8 mouse cellular contexts compared by ENCODE assay signal in the genomic region with DNA sequence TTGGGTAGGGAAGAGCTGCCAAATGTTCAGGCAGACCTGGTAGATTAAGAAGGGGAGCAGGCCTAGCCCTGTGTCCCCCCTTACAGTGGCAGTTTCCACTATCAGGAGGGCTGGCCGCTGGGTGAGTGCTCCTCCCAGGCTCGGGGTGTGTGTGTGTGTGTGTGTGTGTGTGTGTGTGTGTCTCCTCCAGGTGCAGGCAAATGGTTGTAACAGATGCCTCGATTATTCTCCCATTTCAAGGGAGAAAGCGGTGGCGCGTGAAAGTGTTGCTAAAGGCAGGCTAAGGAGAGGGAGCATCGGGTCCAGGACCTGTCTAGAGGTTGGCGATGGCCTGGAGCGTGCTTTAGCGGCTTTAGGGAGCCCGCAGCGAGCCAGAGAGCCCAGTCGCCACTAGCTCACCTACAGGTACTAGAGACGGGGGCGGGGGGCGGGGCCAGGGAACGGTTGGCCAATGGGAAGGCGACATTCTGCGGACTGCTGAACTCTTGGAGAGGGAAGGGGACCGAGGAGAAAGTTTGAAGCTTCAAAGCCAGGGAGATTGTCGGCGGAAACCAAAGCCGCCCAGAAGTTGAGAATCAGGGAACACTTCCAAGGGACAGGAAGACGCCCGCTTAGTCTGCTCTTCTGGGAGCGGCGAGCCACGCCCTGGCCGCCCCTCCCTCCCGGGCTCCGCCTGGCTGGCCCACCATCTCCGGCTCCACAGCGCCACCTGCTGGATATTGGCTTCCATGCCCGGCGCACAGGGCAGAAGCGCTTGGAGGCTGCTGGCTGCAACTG. TPM values are rescaled to one million over a fixed set of nuclear protein-coding genes. Genes with fewer than 3 reads are reported as not detected.
DNase-seq lines count a peak whose midpoint lies in the region; ATAC-seq and TF ChIP-seq lines count a peak whose summit lies in the region.

No protein-coding gene starts in this region.

- peak; percentile 80 for DNase-seq in MEL (ENCODE audit: low read depth, low spot score)
- peak; percentile 86 for DNase-seq in cerebellum, adult 8-10 months
- DNase-seq in hindbrain, embryonic 10.5 days (ENCODE audit: low spot score), result peak; percentile 84
- DNase-seq in layer of hippocampus, adult 9-10 months (ENCODE audit: low spot score), result peak; percentile 55
- DNase-seq in thymus, adult 18-20 months, result peak; percentile 50 to 60

- no peaks in the 10 kb centered on the region for H3K79me2 ChIP-seq in MEL (ENCODE audit: control insufficient read depth, insufficient read depth, low read length, poor library complexity)

- H3K4me3 ChIP-seq in MEL (ENCODE audit: control insufficient read depth in 1 of 2, insufficient read depth in 1 of 2, low read depth in 2 of 2, low read length in 2 of 2), result peak overlapping the region; percentile 67 to 89; a peak in 3 of 4 replicates
- peak overlapping the region; percentile 50 for H3K4me3 ChIP-seq in hindbrain, embryonic 10.5 days
- H3K4me3 ChIP-seq in lung, embryonic 15.5 days, result peak overlapping the region; percentile 52
- H3K4me3 ChIP-seq in olfactory bulb, adult 2 months (ENCODE audit: insufficient read depth, low read depth, low read length), result peak overlapping the region; percentile 59

- no peak for TF ChIP-seq POLR2A in MEL (IDR thresholded peaks at IDR 0.05; ENCODE audit: control insufficient read depth in 1 of 2, insufficient read depth in 1 of 2, low read depth in 1 of 2, low read length in 2 of 2, poor library complexity in 1 of 2)
- TF ChIP-seq POLR2A in olfactory bulb, adult 2 months (IDR thresholded peaks at IDR 0.05; ENCODE audit: insufficient read depth, low read depth, low read length), result no peak

- peak; percentile 40 to 91 (median 74); a peak in 5 of 6 replicates for TF ChIP-seq CTCF in MEL (IDR thresholded peaks at IDR 0.05 in 2 of 3, conservative IDR thresholded peaks at IDR 0.05 in 1 of 3; ENCODE audit: control insufficient read depth in 1 of 3, insufficient read depth in 1 of 3, low read depth in 2 of 3, low read length in 3 of 3, poor library complexity in 1 of 3, severe bottlenecking in 1 of 3)
- TF ChIP-seq CTCF in olfactory bulb, adult 2 months (IDR thresholded peaks at IDR 0.05; ENCODE audit: insufficient read depth, low read depth, low read length), result peak; percentile 63

- WGBS in hindbrain, embryonic 10.5 days, result 16% methylated on average over 36 of the region's 36 CpGs
- WGBS in lung, embryonic 15.5 days, result 10% methylated on average over 36 of the region's 36 CpGs
- WGBS in olfactory bulb, adult 2 months, result 14% methylated on average over 36 of the region's 36 CpGs

- H3K4me1 ChIP-seq in MEL (ENCODE audit: control insufficient read depth in 1 of 2, insufficient read depth in 2 of 2, low read length in 2 of 2), result no peaks in the 10 kb centered on the region
- no peaks in the 10 kb centered on the region; the same call in 1 of the 2 replicates for H3K4me1 ChIP-seq in hindbrain, embryonic 10.5 days (replicated peaks)
- H3K4me1 ChIP-seq in lung, embryonic 15.5 days, result no peaks in the 10 kb centered on the region
- H3K4me1 ChIP-seq in olfactory bulb, adult 2 months (ENCODE audit: control insufficient read depth, insufficient read depth, low read length), result peaks cover 9% of the 10 kb centered on the region; the same call in 1 of the 2 replicates

- peak; percentile 62 for TF ChIP-seq RAD21 in MEL (IDR thresholded peaks at IDR 0.05; ENCODE audit: low read depth, low read length)

- no peaks in the 10 kb centered on the region for H3K9me3 ChIP-seq in MEL (replicated peaks; ENCODE audit: insufficient read depth, low read length)
- H3K9me3 ChIP-seq in hindbrain, embryonic 10.5 days, result no peaks in the 10 kb centered on the region
- H3K9me3 ChIP-seq in lung, embryonic 15.5 days, result no peaks in the 10 kb centered on the region

- peak; percentile 93 for ATAC-seq in frontal cortex, adult (ENCODE audit: low TSS enrichment)
- ATAC-seq in lung, embryonic 15.5 days (ENCODE audit: borderline replicate concordance, extremely low read depth, low FRiP score, low TSS enrichment), result peak; percentile 87

- H3K4me2 ChIP-seq in lung, embryonic 15.5 days, result peak overlapping the region; percentile 53

- no peaks in the 10 kb centered on the region for H3K27me3 ChIP-seq in MEL (ENCODE audit: control insufficient read depth in 1 of 2, insufficient read depth in 2 of 2, low read length in 2 of 2)
- no peaks in the 10 kb centered on the region for H3K27me3 ChIP-seq in hindbrain, embryonic 10.5 days (ENCODE audit: insufficient read depth, poor library complexity, severe bottlenecking)
- no peaks in the 10 kb centered on the region for H3K27me3 ChIP-seq in lung, embryonic 15.5 days

- no peak for TF ChIP-seq EP300 in MEL (IDR thresholded peaks at IDR 0.05; ENCODE audit: low read depth in 1 of 2, low read length in 2 of 2)

- peak overlapping the region; percentile 45 for H3K9ac ChIP-seq in MEL (ENCODE audit: control insufficient read depth, low read depth, low read length, poor library complexity, severe bottlenecking)
- 0 out of 2 replicates have a peak overlapping the region, but pooled peaks have one; percentile 32 for H3K9ac ChIP-seq in lung, embryonic 15.5 days

- H3K27ac ChIP-seq in MEL (ENCODE audit: control insufficient read depth, low read depth, low read length), result peak overlapping the region; percentile 10; the same call in 1 of the 2 replicates
- no peak overlapping the region for H3K27ac ChIP-seq in hindbrain, embryonic 10.5 days
- H3K27ac ChIP-seq in lung, embryonic 15.5 days, result peak overlapping the region; percentile 33; the same call in 1 of the 2 replicates
- no peak overlapping the region for H3K27ac ChIP-seq in olfactory bulb, adult 2 months (ENCODE audit: insufficient read depth, low read depth, low read length)

- peaks cover 0 to 2% of the 10 kb centered on the region in 2 experiments; a peak in 3 of 4 replicates for H3K36me3 ChIP-seq in MEL (ENCODE audit: control insufficient read depth in 1 of 2, insufficient read depth in 2 of 2, low read length in 2 of 2)
- H3K36me3 ChIP-seq in hindbrain, embryonic 10.5 days, result peaks cover 20% of the 10 kb centered on the region
- H3K36me3 ChIP-seq in lung, embryonic 15.5 days, result no peaks in the 10 kb centered on the region

TF ChIP-seq in MEL, 35 proteins besides CTCF, POLR2A, EP300 and RAD21:
- TF ChIP-seq GABPA (IDR thresholded peaks at IDR 0.05; ENCODE audit: low read depth, low read length) (no peak), MAX (IDR thresholded peaks at IDR 0.05; ENCODE audit: low read length) (no peak), POLR2AphosphoS2 (IDR thresholded peaks at IDR 0.05; ENCODE audit: low read length) (peak; percentile 35; the same call in 1 of the 2 replicates), SIN3A (IDR thresholded peaks at IDR 0.05; ENCODE audit: low read length) (peak; percentile 13; the same call in 1 of the 2 replicates), SMC3 (IDR thresholded peaks at IDR 0.05; ENCODE audit: low read depth, low read length) (peak; percentile 69), E2F4 (IDR thresholded peaks at IDR 0.05; ENCODE audit: borderline replicate concordance, low read depth, low read length) (no peak), ZC3H11A (IDR thresholded peaks at IDR 0.05; ENCODE audit: low read depth, low read length) (peak; percentile 27; the same call in 1 of the 2 replicates), CHD2 (IDR thresholded peaks at IDR 0.05; ENCODE audit: low read length) (no peak), MYC (IDR thresholded peaks at IDR 0.05; ENCODE audit: low read depth, low read length) (0 out of 2 replicates have a peak, but pooled peaks have one; percentile 14)

RNA-seq across cellular contexts. Expression of a gene that starts 53.1 kb away (rescaled TPM):
- 3.4 and 4.0 TPM in 2 replicates for total RNA-seq in MEL (2012; rRNA removed)
- polyA plus RNA-seq in MEL (2012; ENCODE audit: insufficient read depth in 1 of 2, insufficient read length in 2 of 2, low read depth in 1 of 2, low replicate concordance in 2 of 2, missing spikeins in 1 of 2), result 10 to 100 TPM in 1 of 2 experiments, not detected in 1; 15.3 TPM
- 2.6 and 2.8 TPM in 2 replicates for polyA plus RNA-seq in hindbrain, embryonic 10.5 days (2016; fragmentation: Nextera tagmentation; extraction: Ambion mirVana)
- polyA plus RNA-seq in lung, embryonic 15.5 days (2015; fragmentation: Nextera tagmentation; extraction: Ambion mirVana), result 5.0 and 6.3 TPM in 2 replicates
- not detected in 2 replicates for polyA plus RNA-seq in olfactory bulb, adult 2 months (2012; ENCODE audit: insufficient read depth, insufficient read length, low replicate concordance, missing spikeins)

Comparison
In these comparisons a context has a peak if more than half of its experiments do, and no peak if none do; other contexts are left out.
1. H3K27ac ChIP-seq: peak in MEL (single experiment) and lung, embryonic 15.5 days (single experiment); none in hindbrain, embryonic 10.5 days (single experiment) and olfactory bulb, adult 2 months (single experiment).
2. Peak in every context shown above with its lines, with median percentiles within 50 percentile points of each other: DNase-seq and H3K4me3 ChIP-seq.